Mouse (Mus musculus): ENCODE measurements around the gene Gm29609.

Gm29609 gene

DNA sequence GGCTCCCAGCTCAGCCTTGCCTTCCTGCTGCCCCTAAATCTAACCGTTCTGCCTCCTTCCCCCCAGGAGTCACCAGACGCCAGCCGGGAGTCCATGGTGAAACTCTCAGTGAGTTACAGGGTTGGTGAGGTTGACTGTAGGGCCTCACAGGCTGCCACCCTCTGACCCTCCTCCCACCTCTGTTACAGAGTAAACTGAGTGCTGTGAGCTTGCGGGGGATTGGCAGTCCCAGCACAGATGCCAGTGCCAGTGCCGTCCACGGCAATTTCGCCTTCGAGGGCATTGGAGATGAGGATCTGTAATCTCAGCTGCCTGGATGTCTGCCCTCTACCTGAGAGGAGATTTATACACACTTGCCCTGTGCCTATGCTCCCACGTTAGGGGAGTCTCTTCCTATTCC lies 18.5 kb upstream of the Gm29609 start:
- no peak for DNase-seq (ENCODE audit: low read depth, low spot score)

DNA sequence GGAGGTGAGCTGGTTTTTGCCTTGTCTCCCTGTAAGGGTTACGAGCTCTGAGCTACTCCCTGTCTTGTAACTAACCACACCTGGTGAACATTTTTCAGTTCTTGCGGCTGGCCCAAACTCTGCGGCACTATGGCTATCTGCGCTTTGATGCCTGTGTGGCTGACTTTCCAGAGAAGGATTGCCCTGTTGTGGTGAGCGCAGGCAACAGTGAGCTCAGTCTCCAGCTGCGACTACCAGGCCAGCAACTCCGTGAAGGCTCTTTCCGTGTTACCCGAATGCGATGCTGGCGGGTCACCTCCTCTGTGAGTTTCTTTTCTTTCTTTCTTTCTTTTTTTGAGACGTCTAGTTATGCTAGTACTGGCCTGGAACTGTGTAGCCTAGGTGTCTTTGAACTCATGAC lies 17.4 kb upstream of the Gm29609 start:
- DNase-seq (ENCODE audit: low read depth, low spot score) = no peak

DNA sequence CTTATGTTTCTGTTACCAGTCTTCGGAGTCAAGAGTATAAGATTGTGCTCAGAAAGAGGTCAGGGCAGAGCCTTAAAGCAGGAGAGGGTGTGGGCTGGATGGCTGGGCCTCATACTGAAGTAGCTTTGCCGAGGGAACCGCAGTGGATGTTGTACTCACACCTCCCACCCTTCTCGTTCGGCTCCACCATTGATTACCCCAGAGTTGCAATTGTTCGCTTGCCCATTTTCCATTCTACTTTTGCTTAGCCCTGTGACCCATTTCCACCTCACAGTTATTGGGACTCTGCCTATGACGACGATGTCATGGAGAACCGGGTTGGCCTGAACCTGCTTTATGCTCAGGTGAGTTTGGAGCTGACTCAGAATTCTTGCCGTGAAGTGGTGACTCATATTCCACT lies 16.5 kb upstream of the Gm29609 start:
- DNase-seq (ENCODE audit: low read depth, low spot score) = no peak

DNA sequence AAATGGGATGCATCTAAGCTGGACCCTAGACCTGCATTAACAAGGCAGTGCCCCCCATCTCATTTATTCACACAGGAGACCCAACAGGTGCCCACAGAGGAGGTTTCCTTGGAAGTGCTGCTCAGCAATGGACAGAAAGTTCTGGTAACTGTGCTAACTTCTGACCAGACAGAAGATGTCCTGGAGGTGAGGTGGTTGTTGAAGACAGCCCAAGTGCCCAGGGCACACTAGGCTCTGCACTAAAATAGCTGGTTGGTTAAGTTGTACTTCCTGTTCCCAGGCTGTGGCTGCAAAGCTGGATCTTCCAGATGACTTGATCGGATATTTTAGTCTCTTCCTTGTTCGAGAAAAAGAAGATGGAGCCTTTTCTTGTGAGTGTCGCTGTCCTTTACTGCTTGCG lies 16.0 kb upstream of the Gm29609 start:
- no peak for DNase-seq (ENCODE audit: low read depth, low spot score)

DNA sequence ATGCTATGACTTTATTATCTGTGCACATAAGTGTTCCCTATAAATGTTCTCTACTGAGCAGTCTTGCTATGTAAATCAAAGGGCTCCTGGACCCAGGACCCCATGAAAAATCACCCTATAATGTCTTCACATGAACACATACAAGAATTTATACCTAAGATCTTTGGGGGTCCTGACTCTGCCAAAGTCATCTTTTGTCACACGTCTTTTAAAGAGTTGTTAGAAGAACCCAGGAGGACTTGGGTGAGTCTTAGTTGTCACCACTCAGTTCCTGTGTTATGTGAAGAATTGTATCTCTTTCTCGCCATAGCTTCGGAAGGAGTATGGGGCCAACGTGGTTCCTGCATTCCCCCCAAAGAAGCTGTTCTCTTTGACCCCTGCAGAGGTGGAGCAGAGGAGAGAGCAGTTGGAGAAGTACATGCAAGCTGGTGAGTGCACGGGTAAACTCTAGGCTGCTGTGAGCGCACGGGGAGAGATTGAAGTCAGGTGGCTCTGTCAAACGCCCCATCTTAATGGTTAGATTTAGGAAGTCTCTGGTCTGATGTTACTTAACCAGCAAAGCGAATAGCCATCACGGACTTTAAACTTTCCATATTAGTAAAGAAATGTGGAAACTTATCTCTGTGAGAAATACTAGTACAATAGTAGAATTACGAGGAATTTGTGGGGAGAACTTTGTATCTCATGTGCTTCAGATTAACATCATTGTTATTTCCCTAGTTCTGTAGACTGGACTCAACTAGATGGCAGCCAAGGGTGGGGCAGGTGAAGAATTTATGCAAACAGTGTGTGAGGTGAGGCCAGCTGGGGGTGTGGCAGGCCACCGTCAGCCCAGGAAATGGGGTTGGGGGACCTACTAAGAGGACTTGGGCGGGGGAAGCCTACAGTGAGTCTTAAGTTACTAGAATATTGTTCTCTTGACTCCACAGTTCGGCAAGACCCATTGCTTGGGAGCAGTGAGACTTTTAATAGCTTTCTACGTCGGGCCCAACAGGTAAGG lies 15.1 kb upstream of the Gm29609 start:
- no peak for DNase-seq (ENCODE audit: low read depth, low spot score)

DNA sequence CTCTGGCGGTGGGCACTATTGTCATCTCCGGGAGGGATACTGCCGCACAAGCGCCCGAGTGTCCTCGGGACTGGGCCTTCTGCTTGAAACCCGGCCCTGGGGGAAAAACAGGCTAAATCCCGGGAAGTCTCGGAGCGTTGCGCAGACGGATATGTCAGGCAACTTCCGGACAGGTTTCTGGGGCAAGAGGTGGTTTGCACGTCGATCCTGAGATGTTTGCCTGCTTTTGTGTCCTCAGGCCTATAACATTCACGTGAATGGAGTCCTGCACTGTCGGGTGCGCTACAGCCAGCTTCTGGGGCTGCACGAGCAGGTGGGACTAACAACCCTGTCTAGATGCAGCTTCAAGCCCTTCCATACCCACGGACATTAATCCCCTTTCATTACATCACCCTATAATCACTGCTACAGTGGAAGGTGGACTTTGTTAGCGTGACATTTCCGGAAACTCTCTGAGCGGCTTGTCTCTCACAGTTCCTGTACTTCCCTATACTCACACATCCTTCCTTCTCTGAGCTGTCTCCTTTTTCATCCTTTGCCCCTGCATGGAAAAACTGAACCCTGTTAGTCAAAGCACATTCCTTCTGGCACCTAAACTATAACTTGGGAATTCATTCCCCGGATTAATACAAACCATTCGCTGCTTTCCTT lies 14.0 kb upstream of the Gm29609 start:
- no peak for DNase-seq (ENCODE audit: low read depth, low spot score)

DNA sequence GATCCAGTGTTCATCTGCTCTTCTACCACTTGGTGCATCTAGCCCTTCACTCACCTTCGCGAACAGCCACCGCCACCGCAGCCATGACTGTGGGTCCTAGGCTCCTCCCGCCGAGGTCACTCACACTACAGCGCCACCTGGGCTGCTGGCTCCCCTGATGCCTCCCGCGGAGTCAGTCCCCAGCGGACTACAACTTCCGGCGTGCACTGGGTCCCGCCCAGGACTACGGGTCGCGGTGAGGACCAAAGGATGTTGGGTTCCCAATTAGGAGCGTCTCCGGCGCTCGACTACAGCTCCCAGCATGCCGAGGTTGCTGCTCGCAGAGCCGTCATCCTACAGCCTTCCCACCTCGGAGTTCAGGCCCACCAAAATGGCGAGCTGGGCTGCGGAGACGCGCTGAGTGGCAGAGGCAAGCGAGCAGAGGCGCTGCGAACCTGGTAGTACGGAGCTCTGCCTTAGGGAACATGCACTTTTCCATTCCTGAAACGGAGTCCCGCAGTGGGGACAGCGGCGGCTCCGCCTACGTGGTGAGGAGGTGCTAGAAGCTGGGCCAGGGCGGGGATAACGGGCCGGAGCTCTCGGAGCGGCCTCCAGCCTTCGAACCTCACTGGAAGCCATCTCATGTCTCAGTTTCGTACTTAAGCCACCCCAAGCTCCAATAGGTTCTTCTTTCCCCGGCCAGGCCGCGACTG lies 13.4 kb upstream of the Gm29609 start, which contains the start of the genes Snx17 and Eif2b4:
Gene Snx17 (plus strand): TSS at position 289 of the 692 bp plus-strand sequence.
Gene Eif2b4 (minus strand): TSS at position 492 of the 692 bp plus-strand sequence.
- DNase-seq (ENCODE audit: low read depth, low spot score) = peak; percentile 97

DNA sequence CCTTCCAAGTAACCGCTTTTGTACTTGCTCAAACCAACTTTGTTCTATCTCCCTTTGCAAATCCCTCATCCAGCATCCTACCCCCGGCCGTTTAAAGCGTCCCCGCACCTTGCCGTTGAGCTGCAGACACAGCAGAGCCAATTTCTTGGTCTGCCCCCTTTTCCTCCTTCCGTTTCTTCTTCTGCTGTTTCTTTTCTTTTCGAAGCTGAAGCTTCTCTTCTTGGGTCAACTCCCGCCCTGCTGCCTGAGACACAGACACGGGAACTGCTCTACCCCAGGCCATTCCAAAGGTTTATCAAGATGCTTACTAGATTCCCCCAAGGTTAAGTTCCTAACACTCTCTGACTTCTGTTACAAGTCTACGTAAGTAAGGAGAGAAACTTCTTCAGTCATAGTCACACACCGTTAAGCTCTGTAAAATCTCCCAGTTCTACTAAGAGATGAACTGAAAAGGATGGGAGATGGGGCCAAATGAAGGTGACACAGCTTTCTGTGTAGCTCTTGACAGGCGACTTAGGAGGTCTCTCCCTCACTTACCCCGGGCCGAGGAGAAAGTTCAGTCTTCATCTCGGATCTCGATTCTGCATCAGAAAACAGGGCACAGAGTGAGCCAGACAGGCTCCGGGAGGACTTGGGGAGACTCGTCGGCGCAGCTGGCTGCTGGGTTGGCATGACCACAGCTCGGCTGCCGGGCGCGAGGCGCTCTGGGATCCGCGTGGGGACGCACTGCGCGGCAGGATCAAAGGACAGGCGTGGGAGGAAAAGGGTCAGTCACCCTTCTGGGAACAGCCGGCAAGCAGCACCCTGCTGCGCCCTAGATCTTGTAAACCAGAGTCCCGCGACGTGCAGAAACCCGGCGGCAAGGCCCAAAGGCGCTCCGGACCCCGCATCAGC lies 12.6 kb upstream of the Gm29609 start:
- no peak for DNase-seq (ENCODE audit: low read depth, low spot score)

DNA sequence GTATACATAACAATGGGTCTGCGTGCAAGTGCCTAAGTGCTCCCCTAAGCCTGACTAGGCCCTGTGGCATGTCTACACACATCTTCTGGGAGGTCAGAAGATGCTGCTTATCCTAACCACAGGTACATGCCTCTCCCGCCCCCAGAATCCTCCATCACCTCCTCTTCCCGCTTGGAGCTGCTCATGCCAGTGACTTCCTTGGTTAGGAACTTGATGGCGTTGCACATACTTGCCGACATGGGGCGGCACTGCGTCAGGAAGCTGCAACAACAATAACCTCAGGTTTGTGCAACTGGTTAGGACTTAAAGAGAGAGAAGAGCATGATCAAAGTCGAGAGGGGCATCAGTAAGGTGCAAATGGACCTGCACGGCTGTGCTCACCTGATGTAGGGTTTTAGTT lies 10.5 kb upstream of the Gm29609 start:
- no peak for DNase-seq (ENCODE audit: low read depth, low spot score)

DNA sequence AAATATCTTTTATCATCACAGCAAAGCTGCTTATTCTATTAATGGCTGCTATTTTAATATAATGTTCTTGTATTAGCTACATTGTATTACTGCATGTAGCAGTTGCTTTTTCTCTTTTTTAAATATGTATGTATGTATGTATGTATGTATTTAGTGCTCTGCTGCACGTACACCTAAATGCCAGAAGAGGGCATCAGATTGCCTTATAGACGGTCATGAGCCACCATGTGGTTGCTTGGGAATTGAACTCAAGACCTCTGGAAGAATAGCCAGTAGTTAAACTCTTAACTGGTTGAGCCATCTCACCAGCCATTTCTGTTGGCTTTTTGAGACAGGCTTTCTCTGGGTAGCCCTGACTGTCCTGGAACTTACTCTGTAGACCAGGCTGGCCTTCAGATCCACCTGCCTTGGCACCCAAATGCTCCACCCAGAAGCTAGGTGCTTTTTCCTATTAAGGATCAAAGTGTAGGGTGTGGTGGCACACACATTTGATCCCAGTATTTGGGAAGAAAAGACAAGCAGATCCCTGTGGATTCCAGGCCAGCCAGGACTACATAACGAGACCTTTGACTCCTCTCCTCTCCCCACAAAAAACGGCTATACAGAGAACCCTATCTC lies 8.6 kb upstream of the Gm29609 start:
- no peak for DNase-seq (ENCODE audit: low read depth, low spot score)

DNA sequence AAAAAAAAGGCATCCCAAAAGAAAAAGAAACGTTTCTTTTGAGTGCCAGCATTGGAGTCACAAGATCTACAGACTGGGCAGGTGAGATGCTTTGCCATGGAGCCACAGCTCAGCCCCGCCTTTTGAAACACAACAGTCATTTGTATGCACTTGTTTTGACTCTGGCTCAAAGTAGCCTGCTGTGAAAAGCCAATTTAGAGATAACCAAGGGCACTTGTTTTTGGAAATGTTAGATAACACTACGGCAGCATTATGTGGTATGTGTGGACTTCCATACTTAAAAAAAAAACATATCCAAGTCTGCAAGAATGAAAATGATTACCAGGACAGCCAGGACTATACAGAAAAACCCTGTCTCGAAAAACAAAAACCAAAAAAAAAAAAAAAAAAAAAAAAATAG lies 4.0 kb upstream of the Gm29609 start:
- no peak for DNase-seq (ENCODE audit: low read depth, low spot score)

DNA sequence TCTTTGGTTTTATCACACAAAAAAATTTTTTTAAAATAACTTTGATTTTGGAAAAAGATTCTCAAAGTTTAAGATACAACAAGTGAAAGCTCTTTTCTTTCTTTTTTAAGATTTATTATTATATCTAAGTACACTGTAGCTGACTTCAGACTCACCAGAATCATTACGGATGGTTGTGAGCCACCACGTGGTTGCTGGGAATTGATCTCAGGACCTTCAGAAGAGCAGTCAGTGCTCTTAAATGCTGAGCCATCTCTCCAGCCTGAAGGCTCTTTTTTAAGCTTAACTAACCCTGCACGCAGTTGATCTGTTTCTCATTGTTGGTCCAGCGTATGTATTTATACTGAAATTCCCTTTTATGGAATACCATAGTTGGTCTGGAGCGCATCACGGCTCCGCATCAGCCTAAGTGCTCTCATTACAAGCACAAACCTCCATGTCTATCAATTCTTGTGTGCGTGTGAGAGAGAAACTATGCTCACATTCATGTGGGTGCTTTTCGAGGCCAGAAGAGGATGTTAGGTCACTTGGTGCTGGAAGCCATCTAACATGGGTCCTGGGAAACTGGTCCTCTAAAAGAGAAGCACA lies 1.6 kb upstream of the Gm29609 start:
- no peak for DNase-seq (ENCODE audit: low read depth, low spot score)

DNA sequence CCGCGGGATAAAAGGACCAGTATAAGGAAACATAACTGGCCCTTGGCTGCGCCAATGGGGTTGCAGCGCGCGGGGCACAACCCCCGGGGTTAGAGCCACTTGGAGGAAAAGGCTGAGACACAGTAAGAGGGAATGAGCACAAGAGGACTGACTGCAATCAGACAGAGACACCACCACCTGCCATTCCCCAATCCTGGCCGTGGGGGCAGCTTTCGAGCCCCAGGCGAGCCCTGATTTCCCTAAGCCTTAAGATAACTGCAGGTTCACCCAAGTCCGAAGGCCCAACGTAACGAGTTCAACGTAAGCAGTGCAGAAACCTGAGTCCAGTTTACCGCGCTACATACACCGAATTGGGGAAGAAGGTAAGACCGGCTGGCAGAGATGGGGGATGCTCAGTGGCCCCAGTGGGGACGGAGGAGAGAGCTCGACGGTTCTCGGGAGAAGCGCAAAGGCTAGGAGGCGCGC lies 378 bp downstream of the Gm29609 start:
- no peak for DNase-seq (ENCODE audit: low read depth, low spot score)

DNA sequence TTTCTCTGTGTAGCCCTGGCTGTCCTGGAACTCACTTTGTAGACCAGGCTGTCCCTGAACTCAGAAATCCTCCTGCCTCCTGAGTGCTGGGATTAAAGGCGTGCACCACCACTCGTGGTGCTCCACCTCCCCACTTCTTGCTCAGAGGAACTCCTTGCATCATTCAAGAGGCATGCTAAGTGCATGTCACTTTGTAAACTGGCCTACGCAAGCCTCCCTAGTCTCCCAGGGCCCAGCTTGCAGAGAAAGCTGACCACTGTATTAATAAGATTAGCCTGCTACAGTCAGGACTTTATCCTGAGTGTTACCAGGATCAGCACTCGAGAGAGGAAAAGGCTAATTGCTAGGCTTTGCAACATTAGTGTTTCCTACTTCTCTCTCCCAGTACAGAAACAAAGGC lies 11.1 kb downstream of the Gm29609 start:
- no peak for DNase-seq (ENCODE audit: low read depth, low spot score)

DNA sequence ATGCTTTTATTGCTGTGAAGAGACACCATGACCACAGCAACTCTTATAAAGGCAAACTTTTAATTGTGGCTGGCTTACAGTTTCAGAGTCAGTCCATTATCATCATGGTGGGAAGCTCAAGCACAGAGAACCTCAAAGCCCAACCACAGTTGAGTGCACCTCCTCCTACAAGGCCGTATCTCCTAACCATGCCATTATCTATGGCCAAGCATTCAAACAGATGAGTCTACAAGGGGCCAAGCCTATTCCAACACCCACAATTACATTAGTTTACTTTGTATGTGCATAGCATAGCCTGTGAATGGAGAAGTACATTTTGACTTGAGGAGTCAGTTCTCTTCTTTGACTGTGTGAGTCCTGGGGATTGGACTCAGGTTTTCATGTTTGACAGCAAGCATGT lies 14.8 kb downstream of the Gm29609 start:
- no peak for DNase-seq (ENCODE audit: low read depth, low spot score)

DNA sequence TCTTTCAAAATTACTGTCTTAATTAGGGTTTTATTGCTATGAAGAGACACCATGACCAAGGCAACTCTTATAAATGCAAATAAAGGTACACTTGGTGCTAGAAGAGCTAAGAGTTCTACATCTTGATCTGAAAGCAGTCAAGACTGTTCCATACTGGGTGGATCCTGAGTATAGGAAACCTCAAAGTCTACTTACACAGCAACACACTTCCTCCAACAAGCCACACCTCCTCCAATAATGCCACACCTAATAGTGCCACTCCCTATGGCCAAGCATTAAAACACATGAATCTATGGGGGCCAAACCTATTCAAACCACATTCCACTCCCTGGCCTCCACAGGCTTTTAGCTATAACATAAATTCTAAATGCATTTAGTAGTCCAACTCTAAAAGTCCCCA lies 17.2 kb downstream of the Gm29609 start:
- no peak for DNase-seq (ENCODE audit: low read depth, low spot score)

DNA sequence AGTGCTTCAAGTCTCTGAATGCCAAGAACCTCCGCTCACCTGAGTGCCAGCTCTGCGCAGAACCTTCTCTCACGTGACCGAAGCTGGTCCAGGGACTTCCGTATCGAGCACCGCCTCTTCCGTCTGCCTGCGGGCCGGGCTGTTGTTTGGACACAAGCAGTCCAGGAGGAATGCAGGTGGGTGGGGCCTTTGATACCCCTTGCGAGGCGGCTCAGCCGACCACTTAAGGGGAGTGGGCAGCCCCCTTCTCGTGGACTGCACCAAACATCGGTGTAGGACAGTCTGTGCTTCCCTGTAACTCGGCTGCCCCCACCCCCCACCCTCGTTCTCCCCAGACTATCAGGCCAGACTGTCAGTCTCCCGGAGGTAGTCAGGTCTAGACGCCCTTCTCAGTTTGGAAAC lies 25.6 kb downstream of the Gm29609 start, which contains the start of gene Mpv17:
Gene Mpv17 (minus strand): TSS at position 100 of the 402 bp plus-strand sequence.
- DNase-seq (ENCODE audit: low read depth, low spot score) = peak; percentile 67

DNA sequence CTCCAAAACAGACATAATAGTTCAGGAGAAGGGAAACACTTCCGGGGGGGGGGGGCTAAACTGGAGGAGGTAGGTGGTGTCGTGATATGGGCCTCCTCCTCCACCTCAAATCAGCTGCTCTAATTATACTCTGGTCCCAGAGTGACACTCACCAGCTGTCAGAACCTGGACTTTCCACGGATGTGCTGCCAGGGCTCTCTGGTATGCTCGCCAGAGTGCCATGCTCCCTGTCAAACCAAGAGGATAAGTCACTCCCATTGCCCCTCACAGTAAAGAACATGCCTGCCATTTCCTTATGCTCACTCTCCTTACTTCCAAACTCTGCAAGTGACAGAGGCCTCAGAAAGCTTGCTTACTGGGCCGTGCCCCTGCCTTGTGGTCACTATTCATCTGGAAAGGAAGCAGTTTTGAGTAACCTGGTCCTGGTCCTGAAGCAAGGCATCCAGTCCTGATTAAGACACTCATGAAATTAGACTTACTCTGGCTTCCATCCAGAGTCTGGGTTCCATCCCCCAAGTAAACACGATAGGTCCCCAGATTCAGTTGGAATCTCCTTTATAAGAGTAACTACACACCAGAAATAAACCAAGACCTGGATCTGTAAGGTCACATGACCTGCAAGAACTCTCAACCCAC lies 26.1 kb downstream of the Gm29609 start:
- DNase-seq (ENCODE audit: low read depth, low spot score) = no peak

DNA sequence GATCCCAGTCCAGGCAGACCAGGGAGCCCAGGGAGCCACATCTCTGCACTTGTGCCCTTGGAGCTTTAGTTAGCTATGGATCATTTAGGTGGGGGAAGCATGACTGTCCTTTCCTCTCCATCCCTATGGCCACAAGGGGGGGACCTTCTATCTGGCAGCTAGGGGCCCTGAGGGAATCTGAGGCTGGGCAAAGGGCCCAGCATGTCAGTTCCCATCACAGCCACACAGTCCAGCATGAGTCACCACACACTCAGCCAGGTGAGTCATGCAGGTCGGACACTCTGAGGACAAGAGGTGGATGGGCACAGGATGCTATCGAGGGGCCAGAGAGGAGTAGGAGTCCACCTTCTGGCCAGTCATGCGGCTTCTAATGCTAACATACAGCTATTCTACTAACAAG lies 28.0 kb downstream of the Gm29609 start:
- DNase-seq (ENCODE audit: low read depth, low spot score) = no peak

DNA sequence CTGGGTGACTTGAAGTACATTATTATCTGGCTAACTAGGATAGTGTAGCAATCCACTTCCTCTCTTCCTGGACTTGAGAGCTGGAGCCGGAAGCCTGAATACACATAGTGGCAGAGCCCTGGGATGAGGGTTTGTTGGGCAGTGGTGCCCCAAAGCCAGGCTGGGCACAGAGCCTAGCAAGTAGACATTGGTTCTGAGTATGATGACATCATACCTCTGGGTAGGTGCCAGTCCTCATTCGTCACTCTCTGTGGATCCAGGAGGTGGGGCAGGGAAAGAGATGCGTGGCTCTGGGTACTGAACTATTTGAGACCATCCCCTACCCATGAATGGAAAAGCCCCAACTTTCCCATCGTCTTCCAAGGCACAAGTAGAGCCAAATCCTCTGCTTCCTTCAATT lies 29.9 kb downstream of the Gm29609 start:
- DNase-seq (ENCODE audit: low read depth, low spot score) = no peak
